Comparison of ENCODE assay signal across 28 mouse cellular contexts in the genomic region with DNA sequence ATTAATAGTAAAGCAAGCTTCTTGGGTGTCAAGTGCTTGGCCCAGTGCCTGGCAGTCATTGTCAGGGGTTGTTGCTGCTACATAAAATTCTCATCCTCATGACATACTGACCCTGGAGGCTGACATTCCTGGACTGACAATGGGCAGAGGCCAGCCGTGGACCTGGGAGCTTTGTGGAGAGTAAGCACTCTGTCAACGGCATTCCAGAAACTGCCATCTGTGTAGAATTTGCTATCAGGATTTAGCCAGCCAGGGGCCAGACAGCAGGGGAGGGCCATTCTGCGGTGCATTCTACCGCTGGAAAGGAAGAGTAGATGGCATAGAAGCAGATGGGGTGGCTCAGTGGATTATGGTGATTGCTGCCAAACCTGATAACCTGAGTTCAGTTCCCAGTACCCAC.
DNase-seq lines count a peak whose midpoint lies in the region; ATAC-seq and TF ChIP-seq lines count a peak whose summit lies in the region.
"Had no signal": no experiment of that assay in that cellular context is flagged by ENCODE, and none has a peak within 500 bp of the region (broad histone marks: within the 10 kb centered on the region; RNA-seq: fewer than 3 reads in every experiment).

No protein-coding gene starts in this region.

- H3K4me1 ChIP-seq in heart, embryonic 12.5 days (replicated peaks), result peaks cover 63% of the 10 kb centered on the region
- H3K4me1 ChIP-seq in heart, postnatal 0 days (ENCODE audit: control insufficient read depth, insufficient read depth), result peaks cover 28% of the 10 kb centered on the region
- H3K4me1 ChIP-seq: embryonic facial prominence, embryonic 12.5 days; neural tube, embryonic 12.5 days had no signal

- TF ChIP-seq EP300 in heart, postnatal 0 days (IDR thresholded peaks at IDR 0.05; ENCODE audit: low read depth), result no peak

- H3K27ac ChIP-seq in heart, embryonic 12.5 days (ENCODE audit: poor library complexity, severe bottlenecking), result peak overlapping the region; percentile 34; the same call in 1 of the 2 replicates
- H3K27ac ChIP-seq in heart, postnatal 0 days (ENCODE audit: low read depth), result no peak overlapping the region
- H3K27ac ChIP-seq: embryonic facial prominence, embryonic 12.5 days; hindbrain, embryonic 10.5 days; hindbrain, embryonic 15.5 days; liver, embryonic 15.5 days; midbrain, embryonic 10.5 days; neural tube, embryonic 12.5 days had no signal

- 0 out of 2 replicates have a peak, but pooled peaks cover 3% of the 10 kb centered on the region for H3K27me3 ChIP-seq in heart, embryonic 12.5 days (replicated peaks)
- H3K27me3 ChIP-seq in heart, postnatal 0 days (ENCODE audit: control insufficient read depth, insufficient read depth, low read length), result no peaks in the 10 kb centered on the region
- H3K27me3 ChIP-seq: embryonic facial prominence, embryonic 12.5 days; hindbrain, embryonic 15.5 days; liver, embryonic 15.5 days; neural tube, embryonic 12.5 days had no signal

- H3K4me2 ChIP-seq in heart, embryonic 12.5 days, result no peak overlapping the region
- H3K4me2 ChIP-seq in heart, postnatal 0 days (ENCODE audit: low read depth, low read length), result no peak overlapping the region
- H3K4me2 ChIP-seq: embryonic facial prominence, embryonic 12.5 days; hindbrain, embryonic 15.5 days; liver, embryonic 15.5 days; lung, embryonic 14.5 days; neural tube, embryonic 12.5 days had no signal

- WGBS in heart, embryonic 12.5 days, result 10% methylated on average over 4 of the region's 4 CpGs
- WGBS in heart, postnatal 0 days, result 29% methylated on average over 4 of the region's 4 CpGs

- ATAC-seq in heart, embryonic 12.5 days (ENCODE audit: insufficient number of reproducible peaks, low FRiP score), result peak; percentile 65; the same call in 1 of the 2 replicates
- peak; percentile 67 for ATAC-seq in heart, postnatal 0 days (ENCODE audit: insufficient read depth, low read depth)
- ATAC-seq: activated CD4-positive, CD25-positive, alpha-beta regulatory T cell, adult 4 months; forebrain, embryonic 14.5 days; inflammation-experienced regulatory T-cells, adult 6 months had no signal

- no peak overlapping the region for H3K4me3 ChIP-seq in heart, embryonic 12.5 days
- no peak overlapping the region for H3K4me3 ChIP-seq in heart, postnatal 0 days (ENCODE audit: low read depth, low read length)
- H3K4me3 ChIP-seq: embryonic facial prominence, embryonic 12.5 days; hindbrain, embryonic 10.5 days; hindbrain, embryonic 15.5 days; liver, embryonic 15.5 days; midbrain, embryonic 10.5 days; myocyte; neural tube, embryonic 12.5 days had no signal

- no peak overlapping the region for H3K9ac ChIP-seq in heart, embryonic 12.5 days
- H3K9ac ChIP-seq in heart, postnatal 0 days (replicated peaks; ENCODE audit: low read depth, low read length), result no peak overlapping the region
- H3K9ac ChIP-seq: embryonic facial prominence, embryonic 12.5 days; hindbrain, embryonic 15.5 days; liver, embryonic 15.5 days; lung, embryonic 14.5 days; neural tube, embryonic 12.5 days had no signal

- H3K9me3 ChIP-seq in heart, embryonic 12.5 days (replicated peaks), result no peaks in the 10 kb centered on the region
- H3K9me3 ChIP-seq in heart, postnatal 0 days (replicated peaks; ENCODE audit: control insufficient read depth, low read length), result no peaks in the 10 kb centered on the region
- H3K9me3 ChIP-seq: embryonic facial prominence, embryonic 12.5 days; hindbrain, embryonic 10.5 days; hindbrain, embryonic 15.5 days; liver, embryonic 15.5 days; midbrain, embryonic 10.5 days; neural tube, embryonic 12.5 days had no signal

- H3K36me3 ChIP-seq in heart, embryonic 12.5 days, result no peaks in the 10 kb centered on the region
- no peaks in the 10 kb centered on the region for H3K36me3 ChIP-seq in heart, postnatal 0 days (replicated peaks; ENCODE audit: control insufficient read depth, insufficient read depth, low read length)
- H3K36me3 ChIP-seq: embryonic facial prominence, embryonic 12.5 days; hindbrain, embryonic 10.5 days; hindbrain, embryonic 15.5 days; liver, embryonic 15.5 days; midbrain, embryonic 10.5 days; neural tube, embryonic 12.5 days had no signal

- intact Hi-C loops in heart, postnatal 10 days (cut with DNase I), result no loop called here

- no peak for DNase-seq in heart, postnatal 10 days
- peak; percentile 53 for DNase-seq in heart, postnatal 0 days (ENCODE audit: low spot score)
- DNase-seq in heart, adult 18-20 months, result no peak
- DNase-seq in adipocyte (ENCODE audit: low spot score), result peak; percentile 29
- DNase-seq in yolk sac, embryonic 10.5 days (ENCODE audit: low spot score), result peak; percentile 27
- DNase-seq: adrenal gland, adult 8-10 months; B cell, adult 2 months; cerebellum, adult 2 months; cerebellum, postnatal 14 days; gastrocnemius, postnatal 36 days; kidney, adult 11 months; kidney, postnatal 14 days; layer of hippocampus, adult 9-11 months; liver; lung, embryonic 14.5 days; lung, postnatal 14 days; thymus, postnatal 4 days had no signal

- no peak for TF ChIP-seq CTCF in heart, postnatal 0 days (IDR thresholded peaks at IDR 0.05; ENCODE audit: low read depth)

Comparison
In these comparisons a context has a peak if more than half of its experiments do, and no peak if none do; other contexts are left out.
1. DNase-seq: peak in heart, postnatal 0 days (single experiment), adipocyte (single experiment) and yolk sac, embryonic 10.5 days (single experiment); none in heart, postnatal 10 days (0 of 2) and heart, adult 18-20 months (0 of 2).